Mouse (Mus musculus): ENCODE data around the gene Utp18. TPM values are rescaled to one million over a fixed set of nuclear protein-coding genes. Genes with fewer than 3 reads are reported as not detected.
"Not testable (repeated sequence)": the region's sequence is repeated elsewhere in the genome, so short reads cannot be mapped to it uniquely, and the experiment has no call there.

The Utp18 gene
- total RNA-seq (2014; rRNA removed) (24.4 and 25.3 TPM in 2 replicates), polyA plus RNA-seq (2015; fragmentation: Nextera tagmentation; extraction: Ambion mirVana) (21.1 and 22.5 TPM in 2 replicates)

- Histone ChIP-seq H3K9ac (replicated peaks; ENCODE audit: low read length) (peak within 1 kb of the TSS; percentile 92), H3K4me1 (ENCODE audit: insufficient read depth, low read length) (peaks cover 9% of the 10 kb centered on the region), H3K27me3 (ENCODE audit: insufficient read depth, low read length) (no peaks in the 10 kb centered on the region), H3K36me3 (ENCODE audit: insufficient read depth, low read length) (0 out of 2 replicates have a peak, but pooled peaks cover 3% of the 10 kb centered on the region), H3K4me3 (ENCODE audit: low read length) (peak within 1 kb of the TSS; percentile 99), H3K9me3 (ENCODE audit: low read length) (no peaks in the 10 kb centered on the region), H3K27ac (peak within 1 kb of the TSS; percentile 95), H3K4me2 (ENCODE audit: low read depth, low read length) (peak within 1 kb of the TSS; percentile 96)
- DNase-seq (ENCODE audit: low spot score) (peak; percentile 99), ATAC-seq (peak; percentile 98)
- WGBS = under 1% methylated on average over 67 of the region's 83 CpGs
- TF ChIP-seq CTCF (IDR thresholded peaks at IDR 0.05; ENCODE audit: low read depth) = no peak
These were observed at the start of gene Utp18, which contains the start of gene Mbtd1 for GRCm38 (mm10) chr11:93885572-93886410. Utp18 (minus strand) TSS chr11:93885766. Mbtd1 (plus strand) TSS chr11:93885852.

GRCm38 (mm10) chr11:93929106-93929505, 43.5 kb upstream of the Utp18 start:
- peak; percentile 37 for TF ChIP-seq CTCF (IDR thresholded peaks at IDR 0.05; ENCODE audit: low read depth)
- no peak overlapping the region for H3K4me2 ChIP-seq (ENCODE audit: low read depth, low read length)
- H3K9me3 ChIP-seq (ENCODE audit: low read length) = no peaks in the 10 kb centered on the region
- no peak for DNase-seq (ENCODE audit: low spot score)
- ATAC-seq = no peak
- H3K4me3 ChIP-seq (ENCODE audit: low read length) = no peak overlapping the region
- peaks cover 30% of the 10 kb centered on the region for H3K36me3 ChIP-seq (ENCODE audit: insufficient read depth, low read length)
- no peaks in the 10 kb centered on the region for H3K27me3 ChIP-seq (ENCODE audit: insufficient read depth, low read length)
- no peaks in the 10 kb centered on the region for H3K4me1 ChIP-seq (ENCODE audit: insufficient read depth, low read length)
- no peak overlapping the region for H3K9ac ChIP-seq (replicated peaks; ENCODE audit: low read length)
- no peak overlapping the region for H3K27ac ChIP-seq

- not testable (repeated sequence) for H3K4me1 ChIP-seq (ENCODE audit: insufficient read depth, low read length); H3K27ac ChIP-seq; H3K9ac ChIP-seq (replicated peaks; ENCODE audit: low read length); H3K27me3 ChIP-seq (ENCODE audit: insufficient read depth, low read length); H3K9me3 ChIP-seq (ENCODE audit: low read length); H3K4me2 ChIP-seq (ENCODE audit: low read depth, low read length); DNase-seq (ENCODE audit: low spot score); H3K4me3 ChIP-seq (ENCODE audit: low read length); ATAC-seq
- WGBS = 95% methylated on average over 2 of the region's 2 CpGs
- H3K36me3 ChIP-seq (ENCODE audit: insufficient read depth, low read length) = peaks cover 35% of the 10 kb centered on the region
These were observed 29.5 kb upstream of the Utp18 start for GRCm38 (mm10) chr11:93915019-93915418.

- Histone ChIP-seq H3K9me3 (ENCODE audit: low read length) (no peaks in the 10 kb centered on the region), H3K36me3 (ENCODE audit: insufficient read depth, low read length) (peaks cover 38% of the 10 kb centered on the region), H3K4me2 (ENCODE audit: low read depth, low read length) (no peak overlapping the region), H3K9ac (replicated peaks; ENCODE audit: low read length) (no peak overlapping the region), H3K27me3 (ENCODE audit: insufficient read depth, low read length) (no peaks in the 10 kb centered on the region), H3K4me3 (ENCODE audit: low read length) (no peak overlapping the region), H3K27ac (no peak overlapping the region), H3K4me1 (ENCODE audit: insufficient read depth, low read length) (no peaks in the 10 kb centered on the region)
- ATAC-seq = no peak
- WGBS = 95% methylated on average over 3 of the region's 3 CpGs
- TF ChIP-seq CTCF (IDR thresholded peaks at IDR 0.05; ENCODE audit: low read depth) = no peak
- DNase-seq (ENCODE audit: low spot score) = no peak
These were observed 26.0 kb upstream of the Utp18 start for GRCm38 (mm10) chr11:93911603-93912002.

GRCm38 (mm10) chr11:93908829-93909228, 23.3 kb upstream of the Utp18 start:
- no peaks in the 10 kb centered on the region for H3K9me3 ChIP-seq (ENCODE audit: low read length)
- TF ChIP-seq CTCF (IDR thresholded peaks at IDR 0.05; ENCODE audit: low read depth) = no peak

GRCm38 (mm10) chr11:93907839-93908238, 22.3 kb upstream of the Utp18 start:
- Histone ChIP-seq H3K9me3 (ENCODE audit: low read length) (no peaks in the 10 kb centered on the region), H3K27ac (no peak overlapping the region), H3K4me1 (ENCODE audit: insufficient read depth, low read length) (no peaks in the 10 kb centered on the region), H3K9ac (replicated peaks; ENCODE audit: low read length) (no peak overlapping the region), H3K4me3 (ENCODE audit: low read length) (no peak overlapping the region), H3K36me3 (ENCODE audit: insufficient read depth, low read length) (peaks cover 32% of the 10 kb centered on the region), H3K4me2 (ENCODE audit: low read depth, low read length) (no peak overlapping the region), H3K27me3 (ENCODE audit: insufficient read depth, low read length) (no peaks in the 10 kb centered on the region)
- WGBS = 94% methylated on average over 3 of the region's 3 CpGs
- TF ChIP-seq CTCF (IDR thresholded peaks at IDR 0.05; ENCODE audit: low read depth) = no peak
- no peak for ATAC-seq
- no peak for DNase-seq (ENCODE audit: low spot score)

More at GRCm38 (mm10) chr11:93908829-93909228, 23.3 kb upstream of the Utp18 start:
- ATAC-seq (no peak), DNase-seq (ENCODE audit: low spot score) (no peak)
- Histone ChIP-seq H3K4me1 (ENCODE audit: insufficient read depth, low read length) (no peaks in the 10 kb centered on the region), H3K27me3 (ENCODE audit: insufficient read depth, low read length) (no peaks in the 10 kb centered on the region), H3K36me3 (ENCODE audit: insufficient read depth, low read length) (peaks cover 32% of the 10 kb centered on the region), H3K9ac (replicated peaks; ENCODE audit: low read length) (no peak overlapping the region), H3K4me3 (ENCODE audit: low read length) (no peak overlapping the region), H3K27ac (no peak overlapping the region), H3K4me2 (ENCODE audit: low read depth, low read length) (no peak overlapping the region)
- 93% methylated on average over 9 of the region's 9 CpGs for WGBS

- ATAC-seq (no peak), DNase-seq (ENCODE audit: low spot score) (no peak)
- Histone ChIP-seq H3K4me3 (ENCODE audit: low read length) (no peak overlapping the region), H3K27ac (no peak overlapping the region), H3K4me1 (ENCODE audit: insufficient read depth, low read length) (no peaks in the 10 kb centered on the region), H3K9me3 (ENCODE audit: low read length) (no peaks in the 10 kb centered on the region), H3K9ac (replicated peaks; ENCODE audit: low read length) (no peak overlapping the region), H3K36me3 (ENCODE audit: insufficient read depth, low read length) (peaks cover 32% of the 10 kb centered on the region), H3K4me2 (ENCODE audit: low read depth, low read length) (no peak overlapping the region), H3K27me3 (ENCODE audit: insufficient read depth, low read length) (no peaks in the 10 kb centered on the region)
- 92% methylated on average over 4 of the region's 4 CpGs for WGBS
- no peak for TF ChIP-seq CTCF (IDR thresholded peaks at IDR 0.05; ENCODE audit: low read depth)
These were observed 21.3 kb upstream of the Utp18 start for GRCm38 (mm10) chr11:93906834-93907233.

Data from hindbrain, postnatal 0 days (tissue).